Mouse (Mus musculus) erythroblast, embryonic 14.5 days (primary cell): ENCODE results near the gene Rdh16f1.
"Not testable (repeated sequence)": the region's sequence is repeated elsewhere in the genome, so short reads cannot be mapped to it uniquely, and the experiment has no call there.

ENCODE experiments used
- GATA1 ChIP-seq: IDR thresholded peaks from 2 replicates; pipeline ENCODE4 v1.6.1; 2012; ENCODE audit warnings: low read length, inconsistent platforms, mixed read lengths
- TAL1 ChIP-seq: IDR thresholded peaks from 3 replicates; pipeline ENCODE4 v1.6.1; 2012; ENCODE audit warnings: low read length, inconsistent platforms, mixed read lengths

DNA sequence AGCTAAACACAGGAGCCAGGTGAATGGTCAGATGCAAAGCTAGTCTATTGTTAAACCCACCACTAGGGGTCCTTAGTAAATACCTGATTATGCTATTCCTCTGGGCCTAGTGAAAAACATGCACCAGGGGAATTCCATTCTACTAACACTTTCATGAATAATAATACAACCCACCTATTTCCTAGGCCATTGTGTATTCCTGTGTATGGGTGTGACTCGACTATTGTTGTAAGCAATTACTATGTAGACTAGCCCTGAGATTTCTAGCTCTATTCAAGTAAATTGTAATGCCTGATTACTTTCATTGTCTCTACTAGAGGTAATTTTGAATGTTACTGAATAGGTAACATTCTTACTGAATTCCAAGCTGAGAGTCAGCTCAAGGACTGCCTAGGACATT is 25.8 kb downstream of the Rdh16f1 start:
- not testable (repeated sequence) for TF ChIP-seq GATA1, TAL1
